Mouse (Mus musculus): ENCODE data around the gene 4930442H23Rik.
A peak's percentile ranks its signal among the peaks of the same experiment; 100 is the strongest.
"Not testable (repeated sequence)": the region's sequence is repeated elsewhere in the genome, so short reads cannot be mapped to it uniquely, and the experiment has no call there.

DNA sequence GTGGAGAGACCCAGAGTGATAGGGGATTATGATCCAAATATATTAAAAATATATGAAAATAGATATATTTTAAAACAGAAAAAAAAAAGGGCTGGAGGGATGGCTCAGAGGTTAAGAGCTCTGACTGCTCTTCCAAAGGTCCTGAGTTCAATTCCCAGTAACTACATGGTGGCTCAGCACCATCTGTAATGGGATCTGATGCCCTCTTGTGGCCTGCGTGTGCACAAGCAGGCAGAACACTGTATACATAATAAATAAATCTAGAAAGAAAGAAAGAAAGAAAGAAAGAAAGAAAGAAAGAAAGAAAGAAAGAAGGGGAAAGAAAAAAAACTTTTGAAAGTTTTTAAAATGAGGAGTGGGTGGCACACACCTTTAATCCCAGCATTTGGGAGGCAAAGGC lies 33.6 kb upstream of the 4930442H23Rik start:
- TF ChIP-seq CTCF (IDR thresholded peaks at IDR 0.05; ENCODE audit: low read depth, low read length): 0 out of 2 replicates have a peak, but pooled peaks have one; percentile 2
- not testable (repeated sequence) for TF ChIP-seq POLR2AphosphoS5 (IDR thresholded peaks at IDR 0.05; ENCODE audit: insufficient replicate concordance, low read depth, low read length); TAL1 (conservative IDR thresholded peaks at IDR 0.05; ENCODE audit: low read depth, low read length); GATA2 (IDR thresholded peaks at IDR 0.05; ENCODE audit: borderline replicate concordance, low read depth, low read length)
